9 mouse cellular contexts compared by ENCODE assay signal in genomic region chr2:159755541-159756011, GRCm38 (mm10).
DNase-seq lines count a peak whose midpoint lies in the region; ATAC-seq lines count a peak whose summit lies in the region.
"Had no signal": no experiment of that assay in that cellular context is flagged by ENCODE, and none has a peak within 500 bp of the region (broad histone marks: within the 10 kb centered on the region; RNA-seq: fewer than 3 reads in every experiment).

No protein-coding gene starts in this region.

- H3K4me3 ChIP-seq in embryonic facial prominence, embryonic 10.5 days = no peak overlapping the region
- H3K4me3 ChIP-seq in neural tube, embryonic 11.5 days (ENCODE audit: low read depth, low read length) = no peak overlapping the region
- H3K4me3 ChIP-seq: liver, embryonic 13.5 days had no signal

- H3K9ac ChIP-seq in neural tube, embryonic 11.5 days (ENCODE audit: low read length) = no peak overlapping the region
- H3K9ac ChIP-seq: liver, embryonic 13.5 days had no signal

- no peak for ATAC-seq in neural tube, embryonic 11.5 days (ENCODE audit: insufficient read depth, low FRiP score, low TSS enrichment)

- no peak overlapping the region for H3K4me2 ChIP-seq in neural tube, embryonic 11.5 days (ENCODE audit: low read depth)
- H3K4me2 ChIP-seq: liver, embryonic 13.5 days had no signal

- H3K27me3 ChIP-seq in embryonic facial prominence, embryonic 10.5 days (replicated peaks; ENCODE audit: low read depth, poor library complexity, severe bottlenecking) = no peaks in the 10 kb centered on the region
- H3K27me3 ChIP-seq in neural tube, embryonic 11.5 days (ENCODE audit: control insufficient read depth, insufficient read depth, low read length) = no peaks in the 10 kb centered on the region
- H3K27me3 ChIP-seq: liver, embryonic 13.5 days had no signal

- H3K36me3 ChIP-seq in embryonic facial prominence, embryonic 10.5 days (replicated peaks) = no peaks in the 10 kb centered on the region
- no peaks in the 10 kb centered on the region for H3K36me3 ChIP-seq in neural tube, embryonic 11.5 days (ENCODE audit: control insufficient read depth, insufficient read depth, low read length)
- H3K36me3 ChIP-seq: liver, embryonic 13.5 days had no signal

- intact Hi-C loops in gastrocnemius, postnatal 14 days (cut with DNase I; ENCODE audit: low total_unique reads) = no loop called here
- intact Hi-C loops in left cerebral cortex, postnatal 14 days (cut with DNase I) = no loop called here

- H3K4me1 ChIP-seq in embryonic facial prominence, embryonic 10.5 days = peaks cover 15% of the 10 kb centered on the region
- H3K4me1 ChIP-seq in neural tube, embryonic 11.5 days (ENCODE audit: control insufficient read depth, insufficient read depth, low read length) = no peaks in the 10 kb centered on the region
- H3K4me1 ChIP-seq: liver, embryonic 13.5 days had no signal

- DNase-seq in gastrocnemius, postnatal 14 days = peak; percentile 9
- DNase-seq in gastrocnemius, postnatal 10 days = no peak
- DNase-seq in embryonic facial prominence, embryonic 10.5 days (ENCODE audit: low spot score) = peak; percentile 38
- peak; percentile 26 for DNase-seq in kidney, adult 11 months
- peak; percentile 22 to 37 for DNase-seq in left cerebral cortex, postnatal 14 days (ENCODE audit: low spot score in 2 of 2)
- peak; percentile 15 for DNase-seq in neural tube, embryonic 11.5 days (ENCODE audit: low spot score)
- no peak for DNase-seq in adrenal gland, postnatal 36 days
- no peak for DNase-seq in testis, postnatal 14 days (ENCODE audit: low spot score)
- DNase-seq: liver, embryonic 13.5 days had no signal

- H3K27ac ChIP-seq in embryonic facial prominence, embryonic 10.5 days (replicated peaks) = peak overlapping the region; percentile 69
- H3K27ac ChIP-seq in neural tube, embryonic 11.5 days (ENCODE audit: low read depth, low read length) = no peak overlapping the region
- H3K27ac ChIP-seq: liver, embryonic 13.5 days had no signal

- H3K9me3 ChIP-seq in embryonic facial prominence, embryonic 10.5 days = no peaks in the 10 kb centered on the region
- no peaks in the 10 kb centered on the region for H3K9me3 ChIP-seq in neural tube, embryonic 11.5 days (ENCODE audit: control insufficient read depth, low read length)

- WGBS in embryonic facial prominence, embryonic 10.5 days = 22% methylated on average over 7 of the region's 7 CpGs
- 36% methylated on average over 7 of the region's 7 CpGs for WGBS in neural tube, embryonic 11.5 days

Comparison
In these comparisons a context has a peak if more than half of its experiments do, and no peak if none do; other contexts are left out.
1. DNase-seq: peak in gastrocnemius, postnatal 14 days (single experiment), embryonic facial prominence, embryonic 10.5 days (single experiment), kidney, adult 11 months (single experiment), left cerebral cortex, postnatal 14 days (2 of 2) and neural tube, embryonic 11.5 days (single experiment); none in gastrocnemius, postnatal 10 days (single experiment), adrenal gland, postnatal 36 days (0 of 2) and testis, postnatal 14 days (single experiment).